Mouse (Mus musculus): ENCODE data around the gene Trp53i11. TPM values are rescaled to one million over a fixed set of nuclear protein-coding genes. Genes with fewer than 3 reads are reported as not detected.

Trp53i11 gene
- polyA plus RNA-seq, 1 experiment, result not detected

GRCm38 (mm10) chr2:93228480-93228824 lies 41.1 kb downstream of the Trp53i11 start:
- WGBS, result 60% methylated on average over 5 of the region's 5 CpGs
- no peak for TF ChIP-seq POLR2A (IDR thresholded peaks at IDR 0.05; ENCODE audit: insufficient read depth, low read depth, low read length)
- no peak for TF ChIP-seq CTCF (IDR thresholded peaks at IDR 0.05; ENCODE audit: insufficient read depth, low read depth, low read length)
- Histone ChIP-seq H3K27ac (ENCODE audit: insufficient read depth, low read depth, low read length) (no peak overlapping the region), H3K4me3 (ENCODE audit: insufficient read depth, low read depth, low read length) (no peak overlapping the region), H3K4me1 (ENCODE audit: control insufficient read depth, insufficient read depth, low read length) (no peaks in the 10 kb centered on the region)

DNA sequence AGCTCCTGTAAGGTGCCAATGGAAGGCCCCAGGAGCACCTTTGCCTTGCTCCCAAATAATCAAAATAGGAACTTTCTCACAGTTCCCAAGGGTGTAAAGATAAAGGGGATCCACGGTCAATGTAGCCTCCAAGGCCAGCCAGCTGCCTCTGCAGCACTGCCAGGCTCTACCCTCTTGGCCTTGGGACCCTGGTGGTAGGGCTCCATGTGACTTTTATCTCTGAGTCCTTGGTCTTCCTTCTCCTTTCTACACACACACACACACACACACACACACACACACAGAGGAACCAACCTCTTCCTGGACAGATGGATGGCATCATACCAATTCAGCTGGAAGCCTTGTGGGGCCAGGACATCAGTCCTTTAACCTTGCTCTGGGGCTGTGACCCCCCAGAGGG lies 44.8 kb downstream of the Trp53i11 start:
- Histone ChIP-seq H3K4me3 (ENCODE audit: insufficient read depth, low read depth, low read length) (no peak overlapping the region), H3K4me1 (ENCODE audit: control insufficient read depth, insufficient read depth, low read length) (no peaks in the 10 kb centered on the region), H3K27ac (ENCODE audit: insufficient read depth, low read depth, low read length) (no peak overlapping the region)
- WGBS, result 96% methylated on average over 1 of the region's 1 CpGs
- TF ChIP-seq POLR2A (IDR thresholded peaks at IDR 0.05; ENCODE audit: insufficient read depth, low read depth, low read length) (no peak), CTCF (IDR thresholded peaks at IDR 0.05; ENCODE audit: insufficient read depth, low read depth, low read length) (no peak)

DNA sequence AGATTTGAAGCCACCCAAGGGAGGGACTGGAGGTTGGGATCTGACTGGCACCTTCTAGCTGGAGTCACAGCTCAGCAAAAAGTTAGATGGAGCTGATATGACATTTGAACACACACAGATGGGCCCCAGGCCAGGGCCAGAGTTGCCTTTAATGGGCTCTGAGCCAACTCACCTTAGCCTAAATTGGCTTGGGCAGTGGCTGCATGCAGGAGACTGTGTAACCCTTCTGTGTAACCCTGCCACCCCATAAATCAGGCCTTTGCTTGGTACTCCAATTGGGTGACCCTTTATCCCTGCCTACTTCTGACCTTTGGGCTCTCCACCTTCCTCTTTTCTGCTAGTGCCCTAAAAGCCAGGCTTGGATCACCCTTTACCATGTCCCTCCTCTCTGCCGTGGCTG lies 49.7 kb downstream of the Trp53i11 start:
- WGBS, result 95% methylated on average over 1 of the region's 1 CpGs
- Histone ChIP-seq H3K27ac (ENCODE audit: insufficient read depth, low read depth, low read length) (no peak overlapping the region), H3K4me1 (ENCODE audit: control insufficient read depth, insufficient read depth, low read length) (no peaks in the 10 kb centered on the region), H3K4me3 (ENCODE audit: insufficient read depth, low read depth, low read length) (no peak overlapping the region)
- TF ChIP-seq POLR2A (IDR thresholded peaks at IDR 0.05; ENCODE audit: insufficient read depth, low read depth, low read length) (no peak), CTCF (IDR thresholded peaks at IDR 0.05; ENCODE audit: insufficient read depth, low read depth, low read length) (no peak)

DNA sequence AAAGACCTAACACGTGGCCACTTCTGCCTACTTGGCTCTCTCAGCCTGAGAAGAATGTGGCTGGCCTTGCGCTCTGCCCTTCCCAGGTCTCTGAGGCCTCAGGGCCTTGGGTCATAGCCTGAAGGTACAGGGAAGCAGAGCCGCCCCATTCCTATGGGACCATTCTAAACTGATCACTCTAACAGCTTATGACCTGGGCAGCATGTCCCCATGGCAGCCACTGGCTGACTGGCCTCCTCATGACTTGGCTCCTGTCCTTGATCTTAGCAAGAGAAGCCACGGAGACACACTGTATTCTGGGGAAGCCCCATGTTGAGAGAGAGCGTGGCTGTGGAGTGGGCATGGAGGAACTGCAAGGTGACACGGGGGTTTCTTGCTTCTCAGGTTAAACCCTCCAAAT lies 51.5 kb downstream of the Trp53i11 start:
- no peak overlapping the region for H3K4me3 ChIP-seq (ENCODE audit: insufficient read depth, low read depth, low read length)
- H3K4me1 ChIP-seq (ENCODE audit: control insufficient read depth, insufficient read depth, low read length), result no peaks in the 10 kb centered on the region
- no peak overlapping the region for H3K27ac ChIP-seq (ENCODE audit: insufficient read depth, low read depth, low read length)
- TF ChIP-seq CTCF (IDR thresholded peaks at IDR 0.05; ENCODE audit: insufficient read depth, low read depth, low read length) (no peak), POLR2A (IDR thresholded peaks at IDR 0.05; ENCODE audit: insufficient read depth, low read depth, low read length) (no peak)
- 89% methylated on average over 6 of the region's 6 CpGs for WGBS

GRCm38 (mm10) chr2:93242166-93242565 lies 54.8 kb downstream of the Trp53i11 start:
- Histone ChIP-seq H3K27ac (ENCODE audit: insufficient read depth, low read depth, low read length) (no peak overlapping the region), H3K4me1 (ENCODE audit: control insufficient read depth, insufficient read depth, low read length) (no peaks in the 10 kb centered on the region), H3K4me3 (ENCODE audit: insufficient read depth, low read depth, low read length) (no peak overlapping the region)
- TF ChIP-seq CTCF (IDR thresholded peaks at IDR 0.05; ENCODE audit: insufficient read depth, low read depth, low read length) (no peak), POLR2A (IDR thresholded peaks at IDR 0.05; ENCODE audit: insufficient read depth, low read depth, low read length) (no peak)
- WGBS, result 83% methylated on average over 5 of the region's 5 CpGs

DNA sequence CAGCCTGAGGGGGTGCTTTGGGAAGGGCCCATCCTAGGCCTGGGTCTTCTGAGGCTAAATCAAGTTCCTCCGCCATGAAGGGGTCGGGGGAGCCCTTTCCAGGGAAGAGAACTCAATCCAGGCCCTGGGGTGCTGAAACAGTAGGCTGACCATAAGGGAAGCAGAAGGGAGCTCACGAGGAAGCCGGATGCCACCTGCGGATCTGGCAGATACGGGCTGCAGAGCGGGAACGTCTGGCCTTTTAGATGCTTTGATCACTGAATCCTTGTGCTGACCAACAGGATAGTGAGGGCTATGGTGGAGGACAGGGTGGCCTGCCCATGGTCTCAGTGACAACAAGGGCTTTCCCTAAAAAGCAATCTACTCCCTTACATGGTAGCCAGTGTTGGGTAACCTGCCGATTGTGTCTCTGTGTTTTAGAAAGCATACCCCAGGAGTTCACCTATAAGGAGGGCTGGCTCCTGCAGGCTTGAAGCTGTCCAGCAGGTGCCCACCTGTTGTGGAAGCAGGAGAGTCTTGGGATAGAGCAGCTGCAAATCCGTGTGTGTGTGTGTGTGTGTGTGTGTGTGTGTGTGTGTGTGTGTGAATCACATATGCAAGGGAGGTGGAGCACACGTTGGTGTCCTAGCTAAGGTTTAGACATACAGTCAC lies 56.2 kb downstream of the Trp53i11 start:
- no peak overlapping the region for H3K27ac ChIP-seq (ENCODE audit: insufficient read depth, low read depth, low read length)
- 93% methylated on average over 11 of the region's 11 CpGs for WGBS
- TF ChIP-seq CTCF (IDR thresholded peaks at IDR 0.05; ENCODE audit: insufficient read depth, low read depth, low read length) (no peak), POLR2A (IDR thresholded peaks at IDR 0.05; ENCODE audit: insufficient read depth, low read depth, low read length) (no peak)
- no peaks in the 10 kb centered on the region for H3K4me1 ChIP-seq (ENCODE audit: control insufficient read depth, insufficient read depth, low read length)
- H3K4me3 ChIP-seq (ENCODE audit: insufficient read depth, low read depth, low read length), result no peak overlapping the region

DNA sequence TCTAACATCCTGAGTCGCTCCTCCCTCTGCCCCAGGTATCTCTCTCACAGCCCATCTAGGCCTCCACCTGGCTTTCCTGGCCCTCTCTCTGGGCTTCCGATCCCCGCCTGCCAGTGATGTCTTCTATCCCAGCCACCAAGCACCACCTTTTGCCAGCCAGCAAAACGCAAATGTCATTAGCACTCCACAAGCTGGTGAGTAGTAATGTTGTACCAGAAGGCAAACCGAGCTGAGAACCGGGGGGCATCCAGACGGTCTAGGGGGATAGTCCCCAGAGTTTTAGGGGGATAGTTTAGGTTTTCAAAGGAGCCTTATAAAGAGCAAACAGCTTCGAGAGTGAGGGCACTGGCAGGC lies 56.7 kb downstream of the Trp53i11 start:
- 95% methylated on average over 8 of the region's 8 CpGs for WGBS
- Histone ChIP-seq H3K4me1 (ENCODE audit: control insufficient read depth, insufficient read depth, low read length) (no peaks in the 10 kb centered on the region), H3K27ac (ENCODE audit: insufficient read depth, low read depth, low read length) (no peak overlapping the region), H3K4me3 (ENCODE audit: insufficient read depth, low read depth, low read length) (no peak overlapping the region)
- TF ChIP-seq CTCF (IDR thresholded peaks at IDR 0.05; ENCODE audit: insufficient read depth, low read depth, low read length) (no peak), POLR2A (IDR thresholded peaks at IDR 0.05; ENCODE audit: insufficient read depth, low read depth, low read length) (no peak)

- WGBS, result 91% methylated on average over 6 of the region's 6 CpGs
- TF ChIP-seq CTCF (IDR thresholded peaks at IDR 0.05; ENCODE audit: insufficient read depth, low read depth, low read length) (no peak), POLR2A (IDR thresholded peaks at IDR 0.05; ENCODE audit: insufficient read depth, low read depth, low read length) (no peak)
- H3K27ac ChIP-seq (ENCODE audit: insufficient read depth, low read depth, low read length), result no peak overlapping the region
- peaks cover 6% of the 10 kb centered on the region for H3K4me1 ChIP-seq (ENCODE audit: control insufficient read depth, insufficient read depth, low read length)
- no peak overlapping the region for H3K4me3 ChIP-seq (ENCODE audit: insufficient read depth, low read depth, low read length)
Measured at GRCm38 (mm10) chr2:93249058-93249457, 61.7 kb downstream of the Trp53i11 start.

DNA sequence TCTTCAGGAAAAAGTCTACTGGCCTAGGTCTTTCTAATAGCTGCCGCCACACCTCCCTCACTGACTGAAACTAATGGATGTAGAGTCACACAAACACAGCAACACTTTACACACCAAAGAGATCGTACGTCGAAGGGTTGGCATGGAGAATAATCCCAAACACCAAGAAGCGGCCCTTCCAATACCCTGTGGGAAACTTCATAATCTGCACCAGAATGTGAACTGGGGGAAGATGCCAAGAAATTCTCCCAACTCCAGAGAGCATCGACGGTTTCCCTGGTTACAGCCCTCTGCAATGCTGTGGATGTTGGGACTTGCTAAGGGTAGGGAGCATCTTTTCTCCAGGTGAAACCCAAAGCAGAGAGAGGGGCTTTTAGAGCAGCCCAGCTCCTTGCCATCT lies 63.3 kb downstream of the Trp53i11 start:
- Histone ChIP-seq H3K4me1 (ENCODE audit: control insufficient read depth, insufficient read depth, low read length) (peaks cover 6% of the 10 kb centered on the region), H3K27ac (ENCODE audit: insufficient read depth, low read depth, low read length) (no peak overlapping the region), H3K4me3 (ENCODE audit: insufficient read depth, low read depth, low read length) (no peak overlapping the region)
- no peak for TF ChIP-seq POLR2A (IDR thresholded peaks at IDR 0.05; ENCODE audit: insufficient read depth, low read depth, low read length)
- TF ChIP-seq CTCF (IDR thresholded peaks at IDR 0.05; ENCODE audit: insufficient read depth, low read depth, low read length), result no peak
- 65% methylated on average over 7 of the region's 7 CpGs for WGBS

Other genes starting within 250 kb of the Trp53i11 start
- gene Prdm11, start 141.4 kb upstream of the Trp53i11 start, polyA plus RNA-seq (2012; ENCODE audit: insufficient read depth, insufficient read length, low replicate concordance, missing spikeins), result not detected in 2 replicates
- not detected in 2 replicates for gene Tspan18, start 147.0 kb downstream of the Trp53i11 start, polyA plus RNA-seq (2012; ENCODE audit: insufficient read depth, insufficient read length, low replicate concordance, missing spikeins)

Measured in olfactory bulb, adult 2 months (tissue).